Mouse (Mus musculus) intestine, embryonic 14.5 days (tissue): Measurements from ENCODE around the gene Prkab1. TPM values are rescaled to one million over a fixed set of nuclear protein-coding genes. Genes with fewer than 3 reads are reported as not detected.

ENCODE experiments used
- ATAC-seq: fragments of 200-750 bp; cut with Nextera tagmentation; replicated peaks from 2 replicates; pipeline ENCODE4 v1.8.0; 2017; ENCODE audit warnings: low read depth, moderate number of reproducible peaks, moderate TSS enrichment, moderate library complexity; ENCODE audit not compliant: low FRiP score, low TSS enrichment
- DNase-seq: peaks from one replicate; pipeline ENCODE4 v3.0.0-alpha.2; 2018; ENCODE audit warnings: low spot score
- H3K27ac ChIP-seq: fragments of 300-500 bp; sonication (generic); 2 replicates; pipeline ENCODE4 v1.5.1; 2014; ENCODE audit warnings: low read depth, mild to moderate bottlenecking, control low read depth
- H3K27me3 ChIP-seq: fragments of 300-500 bp; sonication (generic); replicated peaks from 2 replicates; pipeline ENCODE4 v1.6.1; 2014; ENCODE audit warnings: low read length, control low read depth; ENCODE audit not compliant: control insufficient read depth, insufficient read depth
- H3K36me3 ChIP-seq: fragments of 300-500 bp; sonication (generic); 2 replicates; pipeline ENCODE4 v1.6.1; 2014; ENCODE audit warnings: low read length, control low read depth; ENCODE audit not compliant: control insufficient read depth, insufficient read depth
- H3K4me1 ChIP-seq: fragments of 300-500 bp; sonication (generic); replicated peaks from 2 replicates; pipeline ENCODE4 v1.6.1; 2014; ENCODE audit warnings: low read length, control low read depth, mixed read lengths; ENCODE audit not compliant: control insufficient read depth, insufficient read depth
- H3K4me2 ChIP-seq: fragments of 300-500 bp; sonication (generic); 2 replicates; pipeline ENCODE4 v1.6.1; 2014; ENCODE audit warnings: low read length
- H3K4me3 ChIP-seq: fragments of 300-500 bp; sonication (generic); 2 replicates; pipeline ENCODE4 v1.5.1; 2014; ENCODE audit warnings: low read depth, low read length, control low read depth, mixed read lengths
- H3K9ac ChIP-seq: fragments of 300-500 bp; sonication (generic); 2 replicates; pipeline ENCODE4 v1.6.1; 2014; ENCODE audit warnings: mild to moderate bottlenecking, low read length
- H3K9me3 ChIP-seq: fragments of 300-500 bp; sonication (generic); 2 replicates; pipeline ENCODE4 v1.6.1; 2016; ENCODE audit warnings: low read length, control low read depth; ENCODE audit not compliant: control insufficient read depth
- WGBS: fragments of 180-500 bp; shearing (Covaris S2); extraction: QIAGEN DNeasy Blood & Tissue Kit; methylation state at CpG from one replicate; pipeline ENCODE4 v1.1.7; 2014; 5-methylcytosine and 5-hydroxymethylcytosine counted together
- polyA plus RNA-seq: library from polyadenylated mRNA; unstranded; fragments of >200 nt; fragmentation: Nextera tagmentation; extraction: Ambion mirVana; gene quantifications from 2 replicates; pipeline ENCODE4 v1.2.1, GENCODE M21; 2014

Prkab1 gene
- polyA plus RNA-seq, 1 experiment from 2014 or later = 60.6 TPM

- DNase-seq (no peak), ATAC-seq (no peak)
- Histone ChIP-seq H3K4me2 (no peak overlapping the region), H3K4me1 (no peaks in the 10 kb centered on the region), H3K27ac (no peak overlapping the region), H3K36me3 (peaks cover 9% of the 10 kb centered on the region; the same call in 1 of the 2 replicates), H3K9me3 (no peaks in the 10 kb centered on the region), H3K27me3 (no peaks in the 10 kb centered on the region), H3K9ac (no peak overlapping the region), H3K4me3 (no peak overlapping the region)
- WGBS = 86% methylated on average over 10 of the region's 10 CpGs
These were observed 20.0 kb downstream of the Prkab1 start for GRCm38 (mm10) chr5:116004271-116004670.

GRCm38 (mm10) chr5:116003825-116004224 is 20.5 kb downstream of the Prkab1 start:
- no peak for DNase-seq
- no peaks in the 10 kb centered on the region for H3K4me1 ChIP-seq
- H3K9ac ChIP-seq = no peak overlapping the region
- no peak for ATAC-seq
- no peaks in the 10 kb centered on the region for H3K27me3 ChIP-seq
- no peak overlapping the region for H3K4me2 ChIP-seq
- 55% methylated on average over 13 of the region's 13 CpGs for WGBS
- H3K27ac ChIP-seq = no peak overlapping the region
- no peaks in the 10 kb centered on the region for H3K9me3 ChIP-seq
- peaks cover 9% of the 10 kb centered on the region; the same call in 1 of the 2 replicates for H3K36me3 ChIP-seq
- H3K4me3 ChIP-seq = no peak overlapping the region

GRCm38 (mm10) chr5:116003154-116003553 is 21.2 kb downstream of the Prkab1 start:
- Histone ChIP-seq H3K36me3 (peaks cover 9% of the 10 kb centered on the region; the same call in 1 of the 2 replicates), H3K4me3 (no peak overlapping the region), H3K27ac (no peak overlapping the region), H3K4me1 (no peaks in the 10 kb centered on the region), H3K27me3 (no peaks in the 10 kb centered on the region), H3K9ac (no peak overlapping the region), H3K4me2 (no peak overlapping the region), H3K9me3 (no peaks in the 10 kb centered on the region)
- no peak for ATAC-seq
- DNase-seq = no peak
- WGBS = 84% methylated on average over 8 of the region's 8 CpGs

DNA sequence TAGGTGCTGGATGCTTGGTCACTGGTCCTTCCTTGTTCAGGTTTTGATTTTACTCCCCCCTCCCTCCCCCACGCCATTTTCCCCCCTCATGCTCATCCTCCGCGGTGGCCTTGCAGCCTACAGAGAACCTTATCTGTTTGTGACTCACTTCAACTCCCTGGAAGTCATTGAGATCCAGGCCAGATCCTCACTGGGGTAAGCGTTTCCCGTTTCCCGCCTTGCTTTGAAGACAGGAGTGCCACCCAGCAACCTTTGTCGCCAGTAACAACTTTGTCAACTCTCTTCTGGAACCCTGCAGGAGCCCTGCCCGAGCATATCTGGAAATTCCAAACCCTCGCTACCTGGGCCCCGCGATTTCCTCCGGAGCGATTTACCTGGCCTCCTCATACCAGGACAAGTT is 26.9 kb downstream of the Prkab1 start:
- DNase-seq (no peak), ATAC-seq (no peak)
- WGBS = 82% methylated on average over 13 of the region's 13 CpGs
- no peak overlapping the region for H3K27ac ChIP-seq
- no peaks in the 10 kb centered on the region for H3K9me3 ChIP-seq
- no peaks in the 10 kb centered on the region for H3K27me3 ChIP-seq
- H3K4me1 ChIP-seq = no peaks in the 10 kb centered on the region
- peaks cover 30% of the 10 kb centered on the region for H3K36me3 ChIP-seq
- no peak overlapping the region for H3K4me3 ChIP-seq
- H3K4me2 ChIP-seq = no peak overlapping the region
- H3K9ac ChIP-seq = no peak overlapping the region

DNA sequence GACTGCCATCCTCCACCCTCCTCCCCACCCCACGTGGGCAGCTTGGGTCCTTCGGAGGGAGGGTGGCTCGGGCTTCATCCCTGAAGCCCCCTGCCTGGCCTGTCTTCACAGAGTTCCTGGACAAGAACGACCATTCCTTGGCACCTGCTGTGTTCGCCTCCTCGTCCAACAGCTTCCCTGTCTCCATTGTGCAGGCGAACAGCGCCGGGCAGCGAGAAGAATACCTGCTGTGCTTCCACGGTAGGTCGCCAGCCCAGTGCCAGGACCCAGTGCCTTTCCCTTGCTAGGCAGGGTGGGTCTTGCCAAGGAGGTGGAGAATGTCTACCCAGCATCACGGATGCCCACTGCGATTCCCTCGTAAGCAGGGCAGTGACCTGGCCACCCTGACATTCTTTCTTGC is 30.2 kb downstream of the Prkab1 start:
- peaks cover 8% of the 10 kb centered on the region for H3K9me3 ChIP-seq
- DNase-seq (no peak), ATAC-seq (no peak)
- 93% methylated on average over 15 of the region's 15 CpGs for WGBS
- H3K4me1 ChIP-seq = no peaks in the 10 kb centered on the region
- H3K36me3 ChIP-seq = peaks cover 45% of the 10 kb centered on the region
- no peaks in the 10 kb centered on the region for H3K27me3 ChIP-seq
- H3K9ac ChIP-seq = no peak overlapping the region
- H3K4me2 ChIP-seq = no peak overlapping the region
- no peak overlapping the region for H3K4me3 ChIP-seq
- H3K27ac ChIP-seq = no peak overlapping the region

DNA sequence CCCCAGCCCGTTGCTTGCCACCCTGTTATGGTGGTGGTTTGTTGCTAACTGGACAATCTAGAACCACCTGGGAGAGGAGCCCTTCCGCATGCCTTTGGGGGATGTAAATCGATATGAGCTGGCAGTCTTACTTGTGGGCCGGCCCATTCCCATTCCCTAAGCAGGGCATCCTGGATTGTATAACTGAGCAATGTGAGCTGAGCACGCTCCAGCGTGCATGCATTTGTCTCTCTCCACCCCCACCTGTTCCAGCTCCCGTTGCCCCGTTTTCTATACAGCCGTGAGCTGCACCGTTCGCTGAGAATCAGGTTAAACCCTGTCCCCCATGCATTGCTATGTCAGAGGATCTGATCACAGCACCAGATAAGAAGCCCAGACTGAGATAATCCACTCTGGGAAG is 32.6 kb downstream of the Prkab1 start:
- ATAC-seq = no peak

DNA sequence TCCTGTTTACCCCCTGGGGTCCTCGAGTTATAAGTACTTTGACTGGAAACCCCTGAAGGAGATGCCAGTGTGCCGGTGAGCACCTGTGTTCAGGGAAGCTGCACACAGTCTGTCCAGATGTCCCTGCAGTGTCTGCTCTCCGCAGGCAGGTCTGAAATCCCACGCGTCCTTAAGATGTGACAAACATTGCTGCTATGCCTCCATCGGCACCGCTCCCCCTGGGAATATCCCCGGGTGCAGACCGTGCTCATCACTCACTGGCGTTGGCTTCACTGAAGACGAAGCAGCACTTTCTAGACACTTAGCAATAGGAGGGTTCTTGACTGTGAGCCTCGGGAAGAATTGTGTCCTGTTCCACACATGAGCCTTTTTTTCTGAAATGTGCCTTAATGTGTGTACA is 37.0 kb downstream of the Prkab1 start:
- Histone ChIP-seq H3K9ac (no peak overlapping the region), H3K27ac (no peak overlapping the region), H3K9me3 (peaks cover 8% of the 10 kb centered on the region), H3K4me1 (no peaks in the 10 kb centered on the region), H3K27me3 (no peaks in the 10 kb centered on the region), H3K4me2 (no peak overlapping the region), H3K36me3 (peaks cover 48% of the 10 kb centered on the region), H3K4me3 (no peak overlapping the region)
- WGBS = 88% methylated on average over 12 of the region's 12 CpGs
- DNase-seq (no peak), ATAC-seq (no peak)

More for the DNA sequence above, 32.6 kb downstream of the Prkab1 start:
- Histone ChIP-seq H3K4me2 (no peak overlapping the region), H3K4me1 (no peaks in the 10 kb centered on the region), H3K27me3 (no peaks in the 10 kb centered on the region), H3K9ac (no peak overlapping the region), H3K4me3 (no peak overlapping the region), H3K27ac (no peak overlapping the region), H3K9me3 (peaks cover 8% of the 10 kb centered on the region), H3K36me3 (peaks cover 63% of the 10 kb centered on the region)
- no peak for DNase-seq
- 93% methylated on average over 11 of the region's 11 CpGs for WGBS

GRCm38 (mm10) chr5:115985101-115985500 is 39.2 kb downstream of the Prkab1 start:
- Histone ChIP-seq H3K9ac (no peak overlapping the region), H3K27ac (no peak overlapping the region), H3K4me1 (no peaks in the 10 kb centered on the region), H3K9me3 (no peaks in the 10 kb centered on the region), H3K27me3 (no peaks in the 10 kb centered on the region), H3K4me3 (no peak overlapping the region), H3K36me3 (peaks cover 43% of the 10 kb centered on the region), H3K4me2 (no peak overlapping the region)
- 91% methylated on average over 11 of the region's 11 CpGs for WGBS
- ATAC-seq (no peak), DNase-seq (no peak)

DNA sequence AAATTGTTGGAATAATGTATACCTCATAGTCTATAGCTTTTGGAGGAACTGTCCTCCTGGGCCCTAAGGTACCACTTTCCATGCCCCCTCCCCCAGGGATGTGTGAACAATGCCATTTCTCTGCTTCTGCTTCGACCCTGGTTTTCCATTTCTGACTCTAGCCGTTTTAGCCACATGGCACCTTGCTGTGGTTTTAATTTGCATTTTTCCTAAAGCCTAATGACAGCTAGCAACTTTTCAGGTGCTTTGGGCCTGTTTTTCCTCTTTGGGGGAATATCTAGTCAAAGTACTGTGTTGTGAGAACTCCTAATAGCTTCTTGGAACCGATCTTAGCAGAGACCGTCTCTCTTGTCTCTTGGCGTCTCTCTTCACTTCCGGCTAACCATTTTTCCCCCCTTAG is 39.9 kb downstream of the Prkab1 start:
- Histone ChIP-seq H3K4me1 (no peaks in the 10 kb centered on the region), H3K9me3 (no peaks in the 10 kb centered on the region), H3K27me3 (no peaks in the 10 kb centered on the region), H3K36me3 (peaks cover 36% of the 10 kb centered on the region), H3K9ac (no peak overlapping the region), H3K4me2 (no peak overlapping the region), H3K27ac (no peak overlapping the region), H3K4me3 (no peak overlapping the region)
- ATAC-seq (no peak), DNase-seq (no peak)
- 96% methylated on average over 6 of the region's 6 CpGs for WGBS
